Mouse (Mus musculus): ENCODE results near the gene Afg1l. TPM values are rescaled to one million over a fixed set of nuclear protein-coding genes. Genes with fewer than 3 reads are reported as not detected.
A peak's percentile ranks its signal among the peaks of the same experiment; 100 is the strongest.

Afg1l gene
- polyA plus RNA-seq, 1 experiment from 2014 or later, result 4.6 TPM

- peaks cover 18% of the 10 kb centered on the region for H3K27me3 ChIP-seq (ENCODE audit: control insufficient read depth, insufficient read depth, low read length)
- H3K4me2 ChIP-seq, result no peak overlapping the region
- DNase-seq (ENCODE audit: low spot score, missing footprints) (no peak), ATAC-seq (ENCODE audit: low FRiP score) (no peak)
- peaks cover 12% of the 10 kb centered on the region for H3K4me1 ChIP-seq (ENCODE audit: control insufficient read depth, insufficient read depth, low read length)
- H3K4me3 ChIP-seq (ENCODE audit: low read depth, low read length), result no peak overlapping the region
- 55% methylated on average over 11 of the region's 11 CpGs for WGBS
- no peaks in the 10 kb centered on the region for H3K9me3 ChIP-seq (ENCODE audit: control insufficient read depth, low read length)
- no peaks in the 10 kb centered on the region; the same call in 1 of the 2 replicates for H3K36me3 ChIP-seq (ENCODE audit: control insufficient read depth, insufficient read depth, low read length)
- no peak overlapping the region for H3K27ac ChIP-seq (ENCODE audit: low read depth, low read length)
- H3K9ac ChIP-seq (ENCODE audit: low read length), result 0 out of 2 replicates have a peak overlapping the region, but pooled peaks have one; percentile 24
Observed at GRCm38 (mm10) chr10:42271454-42272230, 206.7 kb downstream of the Afg1l start.

DNA sequence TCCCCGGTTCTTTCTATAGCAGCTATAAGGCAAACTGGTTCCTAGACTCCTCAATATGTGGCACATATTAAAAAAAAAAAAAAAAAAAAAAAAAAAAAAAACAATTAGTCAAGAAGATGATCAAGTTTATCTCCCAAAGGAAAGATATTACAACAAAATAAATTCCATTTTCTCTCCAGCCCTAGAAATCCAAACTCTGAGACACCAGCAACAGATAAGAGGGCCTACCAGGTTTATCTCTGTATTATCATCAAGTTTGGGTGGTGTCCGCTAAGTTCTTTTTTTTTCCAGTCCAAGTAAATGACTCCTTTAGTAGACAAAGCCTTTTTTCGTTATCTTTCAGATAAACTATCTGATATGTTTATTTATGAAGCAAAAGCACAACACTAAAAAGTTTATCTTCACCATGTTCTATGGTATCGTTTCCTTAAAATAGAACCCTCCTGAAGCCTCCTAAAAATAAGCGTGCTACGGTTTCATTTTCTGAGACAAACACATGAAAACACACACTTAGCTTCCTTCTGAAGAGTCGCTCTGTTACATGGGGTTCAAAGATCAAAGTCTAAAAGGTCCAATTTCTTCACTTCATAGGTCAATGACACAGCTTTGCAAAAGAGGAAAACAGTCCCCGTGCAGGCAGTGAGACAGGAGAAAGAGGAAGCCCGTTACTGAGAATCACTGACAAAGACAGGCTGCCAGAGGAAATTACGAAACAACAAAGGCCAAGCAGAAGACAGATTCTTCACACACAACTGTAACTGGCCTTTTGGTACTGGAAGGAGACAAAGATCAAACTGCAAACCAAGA lies 207.9 kb downstream of the Afg1l start:
- WGBS, result 74% methylated on average over 10 of the region's 10 CpGs
- H3K4me2 ChIP-seq, result no peak overlapping the region
- no peak overlapping the region for H3K4me3 ChIP-seq (ENCODE audit: low read depth, low read length)
- H3K4me1 ChIP-seq (ENCODE audit: control insufficient read depth, insufficient read depth, low read length), result peaks cover 12% of the 10 kb centered on the region
- H3K36me3 ChIP-seq (ENCODE audit: control insufficient read depth, insufficient read depth, low read length), result peaks cover 4% of the 10 kb centered on the region; the same call in 1 of the 2 replicates
- no peak overlapping the region for H3K27ac ChIP-seq (ENCODE audit: low read depth, low read length)
- H3K9ac ChIP-seq (ENCODE audit: low read length), result no peak overlapping the region
- H3K27me3 ChIP-seq (ENCODE audit: control insufficient read depth, insufficient read depth, low read length), result peaks cover 18% of the 10 kb centered on the region
- DNase-seq (ENCODE audit: low spot score, missing footprints) (peak; percentile 77), ATAC-seq (ENCODE audit: low FRiP score) (no peak)
- H3K9me3 ChIP-seq (ENCODE audit: control insufficient read depth, low read length), result no peaks in the 10 kb centered on the region

- peaks cover 4% of the 10 kb centered on the region; the same call in 1 of the 2 replicates for H3K36me3 ChIP-seq (ENCODE audit: control insufficient read depth, insufficient read depth, low read length)
- H3K27me3 ChIP-seq (ENCODE audit: control insufficient read depth, insufficient read depth, low read length), result peaks cover 13% of the 10 kb centered on the region
- ATAC-seq (ENCODE audit: low FRiP score), result no peak
- 75% methylated on average over 15 of the region's 15 CpGs for WGBS
- no peaks in the 10 kb centered on the region for H3K9me3 ChIP-seq (ENCODE audit: control insufficient read depth, low read length)
- peaks cover 9% of the 10 kb centered on the region for H3K4me1 ChIP-seq (ENCODE audit: control insufficient read depth, insufficient read depth, low read length)
- no peak overlapping the region for H3K27ac ChIP-seq (ENCODE audit: low read depth, low read length)
- H3K4me2 ChIP-seq, result no peak overlapping the region
- DNase-seq (ENCODE audit: low spot score, missing footprints), result peak; percentile 80
- no peak overlapping the region for H3K4me3 ChIP-seq (ENCODE audit: low read depth, low read length)
- H3K9ac ChIP-seq (ENCODE audit: low read length), result no peak overlapping the region
Observed at GRCm38 (mm10) chr10:42269281-42270025, 208.9 kb downstream of the Afg1l start.

DNA sequence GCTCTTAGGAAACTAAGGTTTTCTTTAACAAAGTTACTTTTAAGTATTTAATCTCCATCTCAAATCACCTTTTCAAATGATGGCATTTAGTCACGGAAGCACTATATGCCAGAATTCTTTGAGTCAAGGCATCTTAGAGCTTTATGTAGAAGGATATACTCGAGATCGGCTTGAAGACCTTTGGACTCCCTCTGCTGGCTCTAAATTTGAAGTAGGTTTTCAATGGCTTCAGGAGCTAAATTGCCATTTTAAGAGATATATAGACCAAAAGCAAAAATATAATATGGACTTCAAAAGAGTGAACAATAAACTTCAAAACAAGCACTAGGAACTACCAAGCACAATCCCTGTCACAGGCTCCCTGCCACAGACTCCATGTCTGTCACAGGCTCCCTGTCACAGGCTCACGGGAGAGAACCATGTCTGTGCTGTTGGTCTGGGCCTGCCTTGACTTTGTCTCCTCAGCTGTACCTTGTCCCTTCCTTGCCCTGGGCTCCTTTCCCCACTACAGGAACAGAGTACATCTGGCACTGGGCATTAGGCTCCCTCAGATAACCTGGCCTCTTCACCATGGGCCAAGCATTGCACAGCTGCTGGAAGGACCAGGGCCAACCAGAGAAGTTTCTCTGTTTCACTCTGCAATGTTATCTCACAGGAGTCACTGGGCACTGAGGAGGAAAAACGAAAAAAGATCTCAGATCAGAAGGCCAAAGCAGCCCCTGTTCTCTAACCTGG lies 210.4 kb downstream of the Afg1l start:
- DNase-seq (ENCODE audit: low spot score, missing footprints), result peak; percentile 72
- 79% methylated on average over 5 of the region's 5 CpGs for WGBS
- no peak for ATAC-seq (ENCODE audit: low FRiP score)

GRCm38 (mm10) chr10:42265021-42265689 lies 213.2 kb downstream of the Afg1l start:
- H3K9me3 ChIP-seq (ENCODE audit: control insufficient read depth, low read length), result no peaks in the 10 kb centered on the region
- no peaks in the 10 kb centered on the region for H3K4me1 ChIP-seq (ENCODE audit: control insufficient read depth, insufficient read depth, low read length)
- no peak overlapping the region for H3K4me3 ChIP-seq (ENCODE audit: low read depth, low read length)
- WGBS, result 91% methylated on average over 11 of the region's 11 CpGs
- no peak for ATAC-seq (ENCODE audit: low FRiP score)
- H3K36me3 ChIP-seq (ENCODE audit: control insufficient read depth, insufficient read depth, low read length), result peaks cover 4% of the 10 kb centered on the region; the same call in 1 of the 2 replicates
- no peaks in the 10 kb centered on the region for H3K27me3 ChIP-seq (ENCODE audit: control insufficient read depth, insufficient read depth, low read length)
- H3K9ac ChIP-seq (ENCODE audit: low read length), result no peak overlapping the region
- H3K27ac ChIP-seq (ENCODE audit: low read depth, low read length), result no peak overlapping the region
- no peak overlapping the region for H3K4me2 ChIP-seq
- no peak for DNase-seq (ENCODE audit: low spot score, missing footprints)

More for the DNA sequence above, 210.4 kb downstream of the Afg1l start:
- Histone ChIP-seq H3K9me3 (ENCODE audit: control insufficient read depth, low read length) (no peaks in the 10 kb centered on the region), H3K4me2 (no peak overlapping the region), H3K4me1 (ENCODE audit: control insufficient read depth, insufficient read depth, low read length) (no peaks in the 10 kb centered on the region), H3K27ac (ENCODE audit: low read depth, low read length) (no peak overlapping the region), H3K9ac (ENCODE audit: low read length) (no peak overlapping the region), H3K36me3 (ENCODE audit: control insufficient read depth, insufficient read depth, low read length) (peaks cover 4% of the 10 kb centered on the region; the same call in 1 of the 2 replicates), H3K27me3 (ENCODE audit: control insufficient read depth, insufficient read depth, low read length) (no peaks in the 10 kb centered on the region), H3K4me3 (ENCODE audit: low read depth, low read length) (no peak overlapping the region)

GRCm38 (mm10) chr10:42264195-42264594 lies 214.2 kb downstream of the Afg1l start:
- H3K36me3 ChIP-seq (ENCODE audit: control insufficient read depth, insufficient read depth, low read length), result peaks cover 4% of the 10 kb centered on the region; the same call in 1 of the 2 replicates
- no peaks in the 10 kb centered on the region for H3K27me3 ChIP-seq (ENCODE audit: control insufficient read depth, insufficient read depth, low read length)
- H3K4me3 ChIP-seq (ENCODE audit: low read depth, low read length), result no peak overlapping the region
- no peak overlapping the region for H3K9ac ChIP-seq (ENCODE audit: low read length)
- H3K9me3 ChIP-seq (ENCODE audit: control insufficient read depth, low read length), result no peaks in the 10 kb centered on the region
- WGBS, result 85% methylated on average over 5 of the region's 5 CpGs
- H3K4me1 ChIP-seq (ENCODE audit: control insufficient read depth, insufficient read depth, low read length), result no peaks in the 10 kb centered on the region
- H3K4me2 ChIP-seq, result no peak overlapping the region
- no peak overlapping the region for H3K27ac ChIP-seq (ENCODE audit: low read depth, low read length)
- DNase-seq (ENCODE audit: low spot score, missing footprints), result peak; percentile 14
- no peak for ATAC-seq (ENCODE audit: low FRiP score)

DNA sequence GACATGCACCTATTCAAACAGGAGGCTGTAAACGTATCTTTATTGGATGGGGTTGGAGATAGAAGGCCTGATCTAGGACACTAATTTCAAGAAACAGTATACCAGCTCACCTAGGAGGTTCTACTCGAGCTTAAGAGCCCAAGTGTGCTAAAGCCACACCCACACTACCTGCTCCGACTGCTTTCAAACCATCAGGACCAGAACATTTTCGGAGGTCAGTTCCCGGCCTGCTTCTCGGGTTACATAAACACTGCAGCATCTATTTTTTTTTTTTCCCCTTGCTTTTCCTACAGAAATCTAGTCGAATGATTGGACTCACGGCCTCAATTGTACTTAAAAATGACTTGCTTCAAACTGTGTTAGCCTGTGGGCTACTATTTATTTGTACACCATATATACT lies 214.7 kb downstream of the Afg1l start:
- peak; percentile 62 for DNase-seq (ENCODE audit: low spot score, missing footprints)
- no peak overlapping the region for H3K27ac ChIP-seq (ENCODE audit: low read depth, low read length)
- H3K4me1 ChIP-seq (ENCODE audit: control insufficient read depth, insufficient read depth, low read length), result no peaks in the 10 kb centered on the region
- H3K36me3 ChIP-seq (ENCODE audit: control insufficient read depth, insufficient read depth, low read length), result peaks cover 4% of the 10 kb centered on the region; the same call in 1 of the 2 replicates
- H3K9me3 ChIP-seq (ENCODE audit: control insufficient read depth, low read length), result no peaks in the 10 kb centered on the region
- no peak for ATAC-seq (ENCODE audit: low FRiP score)
- WGBS, result 85% methylated on average over 8 of the region's 8 CpGs
- H3K27me3 ChIP-seq (ENCODE audit: control insufficient read depth, insufficient read depth, low read length), result no peaks in the 10 kb centered on the region
- H3K4me3 ChIP-seq (ENCODE audit: low read depth, low read length), result no peak overlapping the region
- no peak overlapping the region for H3K9ac ChIP-seq (ENCODE audit: low read length)
- no peak overlapping the region for H3K4me2 ChIP-seq
